Mouse (Mus musculus): ENCODE measurements around the gene Mettl22. TPM values are rescaled to one million over a fixed set of nuclear protein-coding genes. Genes with fewer than 3 reads are reported as not detected.

The Mettl22 gene
- total and polyA plus RNA-seq, 3 experiments, result 29.4 to 63.1 (median 35.6) TPM

DNA sequence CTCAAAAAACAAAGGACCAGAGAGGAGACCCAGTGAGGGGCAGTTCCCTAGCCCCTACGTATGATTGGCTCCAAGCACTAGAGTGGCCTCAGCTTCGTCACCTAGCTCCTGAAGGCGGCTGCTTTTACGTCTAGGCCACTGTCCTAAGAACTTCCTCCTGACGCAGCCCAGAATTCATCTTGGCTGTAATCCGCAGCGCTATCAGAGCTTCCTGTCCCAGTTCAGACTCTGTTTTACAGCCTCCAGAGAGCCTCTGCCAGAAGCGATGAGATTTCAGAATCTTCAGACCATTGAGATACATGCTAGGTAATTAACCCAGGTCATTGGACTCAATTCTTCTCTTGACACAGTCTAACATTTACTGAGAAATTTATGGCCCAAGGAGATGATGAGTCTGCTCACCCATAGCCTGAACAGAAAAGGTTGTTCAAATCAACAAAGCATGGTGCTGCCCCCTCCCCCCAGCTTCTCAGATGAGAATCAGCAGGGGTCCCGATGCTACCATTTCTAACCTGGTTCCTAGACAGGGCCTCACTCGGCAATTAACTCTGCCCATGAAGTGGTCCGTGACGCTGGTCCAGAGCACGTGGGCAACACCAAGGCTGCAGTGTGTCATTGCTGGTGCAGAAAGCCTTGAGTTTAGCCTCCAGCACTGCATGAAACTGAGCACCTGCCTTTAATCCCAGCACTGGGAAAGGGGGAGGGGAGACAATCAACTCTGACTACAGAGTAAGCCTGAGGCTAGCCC, 21.3 kb downstream of the Mettl22 start:
- H3K36me3 ChIP-seq (ENCODE audit: control insufficient read depth, insufficient read depth, low read length), result no peaks in the 10 kb centered on the region
- WGBS, result 34% methylated on average over 13 of the region's 13 CpGs
- H3K79me2 ChIP-seq (replicated peaks; ENCODE audit: control insufficient read depth, insufficient read depth, low read length), result no peaks in the 10 kb centered on the region
- no peak overlapping the region for H3K9ac ChIP-seq (ENCODE audit: low read depth, low read length)
- no peak overlapping the region for H3K27ac ChIP-seq
- no peak overlapping the region for H3K4me3 ChIP-seq
- no peak for TF ChIP-seq CTCF (IDR thresholded peaks at IDR 0.05)
- TF ChIP-seq POLR2A (IDR thresholded peaks at IDR 0.05; ENCODE audit: insufficient read depth, low read depth, low read length), result no peak
- no peak for TF ChIP-seq EP300 (IDR thresholded peaks at IDR 0.05; ENCODE audit: insufficient read depth, low read depth, low read length)
- intact Hi-C loops (cut with DNase I), result loop anchor here (5.0 to 10.0 kb wide), 3 partner anchors 80 to 380 kb away; no protein-coding TSS in a partner anchor
- H3K4me1 ChIP-seq (ENCODE audit: control insufficient read depth, insufficient read depth, low read length), result no peaks in the 10 kb centered on the region
- peak in 1 of 2 experiments; percentile 17 for DNase-seq
- H3K27me3 ChIP-seq (ENCODE audit: control insufficient read depth, insufficient read depth, low read length), result no peaks in the 10 kb centered on the region

- DNase-seq, result peak; percentile 53 to 60
- intact Hi-C loops (cut with DNase I), result loop anchor here (1.0 to 10.0 kb wide), 5 partner anchors 82 to 378 kb away; no protein-coding TSS in a partner anchor
Measured at GRCm38 (mm10) chr16:8494268-8494667, 23.7 kb downstream of the Mettl22 start.

GRCm38 (mm10) chr16:8496967-8497366, 26.4 kb downstream of the Mettl22 start:
- no peak for DNase-seq
- H3K27ac ChIP-seq, result no peak overlapping the region
- intact Hi-C loops (cut with DNase I), result loop anchor here (10.0 kb wide), 1 partner anchor 268 kb away; no protein-coding TSS in a partner anchor
- no peak overlapping the region for H3K4me3 ChIP-seq
- TF ChIP-seq EP300 (IDR thresholded peaks at IDR 0.05; ENCODE audit: insufficient read depth, low read depth, low read length) (no peak), POLR2A (IDR thresholded peaks at IDR 0.05; ENCODE audit: insufficient read depth, low read depth, low read length) (no peak)
- no peaks in the 10 kb centered on the region for H3K27me3 ChIP-seq (ENCODE audit: control insufficient read depth, insufficient read depth, low read length)
- H3K9ac ChIP-seq (ENCODE audit: low read depth, low read length), result no peak overlapping the region
- H3K4me1 ChIP-seq (ENCODE audit: control insufficient read depth, insufficient read depth, low read length), result no peaks in the 10 kb centered on the region
- no peaks in the 10 kb centered on the region for H3K79me2 ChIP-seq (replicated peaks; ENCODE audit: control insufficient read depth, insufficient read depth, low read length)
- WGBS, result 46% methylated on average over 2 of the region's 2 CpGs
- H3K36me3 ChIP-seq (ENCODE audit: control insufficient read depth, insufficient read depth, low read length), result no peaks in the 10 kb centered on the region

More at GRCm38 (mm10) chr16:8494268-8494667, 23.7 kb downstream of the Mettl22 start:
- no peaks in the 10 kb centered on the region for H3K36me3 ChIP-seq (ENCODE audit: control insufficient read depth, insufficient read depth, low read length)
- H3K4me3 ChIP-seq, result no peak overlapping the region
- H3K79me2 ChIP-seq (replicated peaks; ENCODE audit: control insufficient read depth, insufficient read depth, low read length), result no peaks in the 10 kb centered on the region
- no peaks in the 10 kb centered on the region for H3K4me1 ChIP-seq (ENCODE audit: control insufficient read depth, insufficient read depth, low read length)
- no peak overlapping the region for H3K27ac ChIP-seq
- TF ChIP-seq POLR2A (IDR thresholded peaks at IDR 0.05; ENCODE audit: insufficient read depth, low read depth, low read length) (no peak), EP300 (IDR thresholded peaks at IDR 0.05; ENCODE audit: insufficient read depth, low read depth, low read length) (peak; percentile 81), CTCF (IDR thresholded peaks at IDR 0.05) (peak; percentile 92)
- no peak overlapping the region for H3K9ac ChIP-seq (ENCODE audit: low read depth, low read length)
- 18% methylated on average over 4 of the region's 4 CpGs for WGBS
- no peaks in the 10 kb centered on the region for H3K27me3 ChIP-seq (ENCODE audit: control insufficient read depth, insufficient read depth, low read length)

GRCm38 (mm10) chr16:8504271-8504670, 33.7 kb downstream of the Mettl22 start:
- no peak for TF ChIP-seq CTCF (IDR thresholded peaks at IDR 0.05)
- TF ChIP-seq POLR2A (IDR thresholded peaks at IDR 0.05; ENCODE audit: insufficient read depth, low read depth, low read length), result no peak
- no peak for TF ChIP-seq EP300 (IDR thresholded peaks at IDR 0.05; ENCODE audit: insufficient read depth, low read depth, low read length)
- Histone ChIP-seq H3K36me3 (ENCODE audit: control insufficient read depth, insufficient read depth, low read length) (no peaks in the 10 kb centered on the region), H3K4me1 (ENCODE audit: control insufficient read depth, insufficient read depth, low read length) (no peaks in the 10 kb centered on the region), H3K27me3 (ENCODE audit: control insufficient read depth, insufficient read depth, low read length) (no peaks in the 10 kb centered on the region), H3K79me2 (replicated peaks; ENCODE audit: control insufficient read depth, insufficient read depth, low read length) (no peaks in the 10 kb centered on the region), H3K4me3 (no peak overlapping the region), H3K9ac (ENCODE audit: low read depth, low read length) (no peak overlapping the region), H3K27ac (no peak overlapping the region)
- intact Hi-C loops (cut with DNase I), result no loop called here
- WGBS, result 17% methylated on average over 2 of the region's 2 CpGs
- no peak for DNase-seq

GRCm38 (mm10) chr16:8509894-8510293, 39.3 kb downstream of the Mettl22 start:
- DNase-seq, result no peak
- TF ChIP-seq CTCF (IDR thresholded peaks at IDR 0.05) (no peak), POLR2A (IDR thresholded peaks at IDR 0.05; ENCODE audit: insufficient read depth, low read depth, low read length) (no peak), EP300 (IDR thresholded peaks at IDR 0.05; ENCODE audit: insufficient read depth, low read depth, low read length) (no peak)
- intact Hi-C loops (cut with DNase I), result loop anchor here (5.0 kb wide), 1 partner anchor 127 kb away; the partner anchor contains the start of genes Pmm2 and Tmem186
- no peak overlapping the region for H3K27ac ChIP-seq
- H3K79me2 ChIP-seq (replicated peaks; ENCODE audit: control insufficient read depth, insufficient read depth, low read length), result no peaks in the 10 kb centered on the region
- peaks cover 5% of the 10 kb centered on the region for H3K4me1 ChIP-seq (ENCODE audit: control insufficient read depth, insufficient read depth, low read length)
- H3K36me3 ChIP-seq (ENCODE audit: control insufficient read depth, insufficient read depth, low read length), result no peaks in the 10 kb centered on the region
- H3K9ac ChIP-seq (ENCODE audit: low read depth, low read length), result no peak overlapping the region
- H3K4me3 ChIP-seq, result no peak overlapping the region
- H3K27me3 ChIP-seq (ENCODE audit: control insufficient read depth, insufficient read depth, low read length), result no peaks in the 10 kb centered on the region; the same call in 1 of the 2 replicates
- WGBS, result 69% methylated on average over 5 of the region's 5 CpGs

DNA sequence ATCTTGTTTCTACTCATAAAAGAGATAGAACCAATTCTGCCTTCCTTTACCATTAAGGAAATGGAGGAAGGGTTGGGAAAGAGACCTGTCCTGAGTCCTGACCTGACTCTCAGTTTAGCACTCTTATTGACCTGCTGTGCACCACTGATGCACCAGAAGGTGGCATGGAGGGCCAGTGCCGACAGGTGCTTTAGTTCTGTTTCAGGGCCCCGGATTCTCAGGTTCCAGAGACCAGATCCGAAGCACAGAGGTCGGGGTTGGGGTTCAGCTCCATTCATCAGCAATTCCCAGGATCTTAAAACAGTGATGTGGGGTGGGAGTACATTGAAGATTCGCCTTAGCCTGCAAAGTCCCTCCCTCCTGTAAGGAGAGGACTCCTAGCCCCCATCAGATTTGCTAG, 42.2 kb downstream of the Mettl22 start:
- DNase-seq, result no peak
- Histone ChIP-seq H3K4me1 (ENCODE audit: control insufficient read depth, insufficient read depth, low read length) (peaks cover 5% of the 10 kb centered on the region), H3K27me3 (ENCODE audit: control insufficient read depth, insufficient read depth, low read length) (no peaks in the 10 kb centered on the region; the same call in 1 of the 2 replicates), H3K27ac (no peak overlapping the region), H3K79me2 (replicated peaks; ENCODE audit: control insufficient read depth, insufficient read depth, low read length) (no peaks in the 10 kb centered on the region), H3K36me3 (ENCODE audit: control insufficient read depth, insufficient read depth, low read length) (no peaks in the 10 kb centered on the region), H3K9ac (ENCODE audit: low read depth, low read length) (no peak overlapping the region), H3K4me3 (peak overlapping the region; percentile 51)
- no peak for TF ChIP-seq EP300 (IDR thresholded peaks at IDR 0.05; ENCODE audit: insufficient read depth, low read depth, low read length)
- no peak for TF ChIP-seq POLR2A (IDR thresholded peaks at IDR 0.05; ENCODE audit: insufficient read depth, low read depth, low read length)
- TF ChIP-seq CTCF (IDR thresholded peaks at IDR 0.05), result no peak
- intact Hi-C loops (cut with DNase I), result loop anchor here (5.0 kb wide), 1 partner anchor 124 kb away; the partner anchor contains the start of genes Pmm2 and Tmem186
- WGBS, result 11% methylated on average over 5 of the region's 5 CpGs
